Mouse (Mus musculus) liver, postnatal 0 days (tissue): ENCODE data around the gene Ankrd9. TPM values are rescaled to one million over a fixed set of nuclear protein-coding genes. Genes with fewer than 3 reads are reported as not detected.

ENCODE experiments used
- ATAC-seq: fragments of 200-750 bp; cut with Nextera tagmentation; 2 replicates; pipeline ENCODE4 v1.8.0; 2017; ENCODE audit warnings: mild to moderate bottlenecking, moderate library complexity
- DNase-seq: peaks from one replicate; pipeline ENCODE4 v3.0.0-alpha.2; 2016
- H3K27ac ChIP-seq: fragments of 300-500 bp; sonication (generic); 2 replicates; pipeline ENCODE4 v1.5.1; 2014; ENCODE audit warnings: antibody characterized with exemption, moderate library complexity, mild to moderate bottlenecking, low read depth
- H3K27me3 ChIP-seq: fragments of 300-500 bp; sonication (generic); 2 replicates; pipeline ENCODE4 v1.6.1; 2014; ENCODE audit warnings: low read length, control low read depth, mixed read lengths; ENCODE audit not compliant: insufficient read depth
- H3K36me3 ChIP-seq: fragments of 300-500 bp; sonication (generic); replicated peaks from 2 replicates; pipeline ENCODE4 v1.6.1; 2014; ENCODE audit warnings: mild to moderate bottlenecking, control low read depth, low read length, moderate library complexity, mixed read lengths; ENCODE audit not compliant: insufficient read depth
- H3K4me1 ChIP-seq: fragments of 300-500 bp; sonication (generic); 2 replicates; pipeline ENCODE4 v1.6.1; 2014; ENCODE audit warnings: antibody characterized with exemption, mild to moderate bottlenecking, control low read depth; ENCODE audit not compliant: insufficient read depth
- H3K4me2 ChIP-seq: fragments of 300-500 bp; sonication (generic); 2 replicates; pipeline ENCODE4 v1.6.1; 2014; ENCODE audit warnings: low read depth, mild to moderate bottlenecking, low read length, moderate library complexity, mixed read lengths
- H3K4me3 ChIP-seq: fragments of 300-500 bp; sonication (generic); 2 replicates; pipeline ENCODE4 v1.5.1; 2014; ENCODE audit warnings: low read depth, low read length
- H3K9ac ChIP-seq: fragments of 300-500 bp; sonication (generic); replicated peaks from 2 replicates; pipeline ENCODE4 v1.6.1; 2014; ENCODE audit warnings: mild to moderate bottlenecking, moderate library complexity
- H3K9me3 ChIP-seq: fragments of 300-500 bp; sonication (generic); 2 replicates; pipeline ENCODE4 v1.6.1; 2016; ENCODE audit warnings: mild to moderate bottlenecking, control low read depth, low read length, mixed read lengths
- CTCF ChIP-seq: sonication (generic); IDR thresholded peaks from 2 replicates; pipeline ENCODE4 v1.5.1; 2016; ENCODE audit warnings: antibody characterized with exemption, low read depth
- EP300 ChIP-seq: IDR thresholded peaks from 2 replicates; pipeline ENCODE4 v1.6.1; 2016; ENCODE audit warnings: antibody characterized with exemption, low read depth, mild to moderate bottlenecking
- WGBS: fragments of 180-500 bp; shearing (Covaris S2); extraction: QIAGEN DNeasy Blood & Tissue Kit; methylation state at CpG from one replicate; pipeline ENCODE4 v1.1.7; 2014; ENCODE audit not compliant: insufficient replicate concordance; 5-methylcytosine and 5-hydroxymethylcytosine counted together
- polyA plus RNA-seq: library from polyadenylated mRNA; unstranded; fragments of >200 nt; fragmentation: Nextera tagmentation; extraction: Ambion mirVana; gene quantifications from 2 replicates; pipeline ENCODE4 v1.2.1, GENCODE M21; 2015

Ankrd9 gene
- polyA plus RNA-seq, 1 experiment from 2014 or later, result 16.5 TPM

DNA sequence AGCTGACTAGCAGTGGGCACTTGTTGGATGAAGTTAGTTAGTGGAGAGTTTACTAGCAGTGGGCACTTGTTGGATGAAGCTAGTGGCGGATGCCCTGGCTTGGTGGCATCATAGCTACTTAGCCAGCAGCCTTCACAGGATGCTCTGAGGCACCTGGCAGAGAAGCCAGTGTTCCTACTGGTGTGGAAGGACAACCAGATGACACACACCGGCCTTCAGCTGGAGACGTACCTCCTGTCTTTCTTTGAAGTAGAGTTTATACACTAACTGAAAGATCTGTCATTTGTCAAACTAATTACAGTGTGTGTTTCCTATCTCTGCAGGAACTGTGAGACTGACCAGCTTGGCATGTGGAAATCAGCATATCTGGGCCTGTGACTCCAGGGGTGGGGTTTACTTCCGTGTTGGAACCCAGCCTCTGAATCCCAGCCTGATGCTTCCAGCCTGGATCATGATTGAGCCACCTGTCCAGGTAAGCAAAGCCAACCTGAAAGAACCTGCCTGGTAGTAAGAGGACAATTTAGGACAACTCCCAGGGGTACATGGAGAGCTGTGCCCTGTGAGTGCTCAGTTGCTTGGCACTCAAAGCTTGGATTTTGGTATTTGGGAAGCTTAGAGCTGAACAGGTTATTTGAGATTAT lies 24.4 kb downstream of the Ankrd9 start:
- ATAC-seq (no peak), DNase-seq (no peak)
- no peak overlapping the region for H3K4me3 ChIP-seq
- no peaks in the 10 kb centered on the region for H3K9me3 ChIP-seq
- no peaks in the 10 kb centered on the region for H3K27me3 ChIP-seq
- no peak overlapping the region for H3K27ac ChIP-seq
- H3K4me1 ChIP-seq, result peaks cover 14% of the 10 kb centered on the region
- H3K36me3 ChIP-seq, result peaks cover 19% of the 10 kb centered on the region
- no peak overlapping the region for H3K4me2 ChIP-seq
- TF ChIP-seq CTCF (no peak), EP300 (no peak)
- no peak overlapping the region for H3K9ac ChIP-seq
- WGBS, result 84% methylated on average over 4 of the region's 4 CpGs

DNA sequence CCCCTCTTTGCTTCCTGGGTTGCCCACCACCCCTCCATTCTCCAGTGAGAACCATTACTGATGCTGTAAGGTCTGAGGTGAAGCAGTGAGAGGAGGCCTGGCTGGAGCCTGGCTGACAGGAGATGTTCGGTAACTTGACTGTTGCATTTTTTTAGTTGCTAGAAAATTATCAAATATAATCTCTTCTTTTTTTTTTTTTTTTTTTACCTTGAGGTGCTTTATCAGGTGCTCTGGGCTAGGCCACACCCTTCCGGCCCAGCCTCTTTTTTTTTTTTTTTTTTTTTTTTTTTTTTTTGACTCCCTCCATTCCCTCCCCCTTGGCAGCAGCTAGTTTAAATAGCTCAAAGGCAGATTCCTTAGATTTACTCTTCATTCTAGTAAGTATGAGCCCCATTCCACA lies 24.9 kb downstream of the Ankrd9 start:
- ATAC-seq (no peak), DNase-seq (no peak)
- Histone ChIP-seq H3K9ac (no peak overlapping the region), H3K4me1 (peaks cover 14% of the 10 kb centered on the region), H3K4me3 (no peak overlapping the region), H3K27me3 (no peaks in the 10 kb centered on the region), H3K27ac (peak overlapping the region; percentile 58; the same call in 1 of the 2 replicates), H3K9me3 (no peaks in the 10 kb centered on the region), H3K4me2 (no peak overlapping the region), H3K36me3 (peaks cover 19% of the 10 kb centered on the region)
- no peak for TF ChIP-seq EP300
- no peak for TF ChIP-seq CTCF
- 37% methylated on average over 2 of the region's 2 CpGs for WGBS

DNA sequence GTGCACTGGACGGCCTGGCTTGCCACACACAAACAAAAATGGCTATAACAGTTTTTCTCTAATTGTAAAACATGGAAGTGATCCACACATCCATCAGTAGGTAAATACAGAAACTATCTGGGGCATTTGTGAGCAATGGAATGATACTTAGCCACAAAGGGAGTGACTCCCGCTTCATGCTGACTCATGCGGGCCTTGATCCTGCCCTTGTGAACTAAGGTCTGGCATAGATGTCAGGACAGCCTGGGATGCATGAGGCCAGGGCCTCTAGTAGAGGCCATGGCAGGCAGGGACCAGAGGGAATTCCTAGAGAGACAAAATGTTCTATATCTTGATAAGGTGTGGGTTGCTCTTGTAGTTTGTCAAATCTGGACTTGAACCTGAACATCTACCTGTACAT lies 25.4 kb downstream of the Ankrd9 start:
- Histone ChIP-seq H3K36me3 (peaks cover 19% of the 10 kb centered on the region), H3K27me3 (no peaks in the 10 kb centered on the region), H3K4me3 (no peak overlapping the region), H3K9ac (no peak overlapping the region), H3K27ac (peak overlapping the region; percentile 58; the same call in 1 of the 2 replicates), H3K9me3 (no peaks in the 10 kb centered on the region), H3K4me1 (peaks cover 14% of the 10 kb centered on the region), H3K4me2 (no peak overlapping the region)
- DNase-seq, result no peak
- TF ChIP-seq EP300, result no peak
- 84% methylated on average over 3 of the region's 3 CpGs for WGBS
- peak; percentile 78 for ATAC-seq

DNA sequence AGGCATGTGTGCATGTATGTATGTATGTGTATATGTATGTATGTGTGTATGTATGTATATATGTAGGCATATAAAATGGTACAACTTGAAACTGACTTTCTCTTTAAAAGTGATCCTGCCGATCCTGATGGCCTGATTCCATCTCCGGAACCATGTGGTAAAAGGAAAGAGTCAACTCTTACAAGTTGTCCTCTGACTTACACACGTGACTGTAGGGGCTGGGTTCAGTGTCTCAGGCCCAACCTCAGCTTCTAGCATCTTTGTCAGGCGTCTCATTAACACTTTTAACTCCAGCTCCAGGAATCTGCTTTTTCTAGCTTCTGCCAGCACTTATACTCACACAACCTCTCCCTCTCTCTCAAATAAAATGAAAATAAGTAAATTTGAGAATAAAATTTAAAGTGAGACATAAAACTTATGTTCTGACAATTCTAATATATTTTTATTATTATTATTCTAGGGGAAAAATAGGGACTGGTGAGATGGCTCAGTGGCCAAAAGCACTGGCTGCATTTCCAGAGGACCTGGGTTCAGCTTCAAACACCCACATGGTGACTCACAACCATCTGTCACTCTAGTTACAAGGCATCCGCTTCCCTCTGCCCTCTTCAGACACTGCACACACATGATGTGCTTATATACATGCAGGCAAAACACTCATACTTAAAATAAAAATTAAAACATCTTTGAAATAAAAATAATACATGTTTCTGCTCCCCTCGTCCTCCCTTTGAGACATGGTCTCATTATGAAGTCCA lies 26.0 kb downstream of the Ankrd9 start:
- H3K27me3 ChIP-seq, result no peaks in the 10 kb centered on the region
- peaks cover 19% of the 10 kb centered on the region for H3K36me3 ChIP-seq
- H3K4me2 ChIP-seq, result no peak overlapping the region
- TF ChIP-seq CTCF (no peak), EP300 (no peak)
- H3K9me3 ChIP-seq, result no peaks in the 10 kb centered on the region
- DNase-seq (no peak), ATAC-seq (no peak)
- no peak overlapping the region for H3K9ac ChIP-seq
- H3K4me1 ChIP-seq, result peaks cover 14% of the 10 kb centered on the region
- peak overlapping the region; percentile 58; the same call in 1 of the 2 replicates for H3K27ac ChIP-seq
- H3K4me3 ChIP-seq, result no peak overlapping the region
- WGBS, result 87% methylated on average over 6 of the region's 6 CpGs

DNA sequence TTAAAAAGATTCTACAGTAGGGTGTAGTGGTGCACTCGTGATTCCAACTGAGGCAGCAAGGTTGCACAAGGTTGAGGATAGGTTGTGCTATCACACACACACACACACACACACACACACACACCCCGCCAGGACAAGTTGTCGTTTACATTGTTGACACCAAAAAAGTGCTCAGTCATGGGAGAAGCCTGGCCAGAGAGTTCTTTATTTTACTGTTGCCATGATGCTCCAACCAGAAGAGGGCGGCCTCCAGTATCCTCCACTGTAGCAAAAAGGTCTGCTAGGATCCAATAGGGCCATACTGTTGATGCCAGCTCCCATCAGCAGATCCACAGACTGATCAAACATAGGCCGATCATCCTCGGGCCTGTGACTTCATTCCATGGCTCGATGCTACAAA lies 27.6 kb downstream of the Ankrd9 start:
- DNase-seq, result peak; percentile 32
- H3K9me3 ChIP-seq, result no peaks in the 10 kb centered on the region
- peak; percentile 50; the same call in 1 of the 2 replicates for TF ChIP-seq EP300
- TF ChIP-seq CTCF, result peak; percentile 58
- H3K4me1 ChIP-seq, result peaks cover 14% of the 10 kb centered on the region
- H3K27me3 ChIP-seq, result no peaks in the 10 kb centered on the region
- H3K9ac ChIP-seq, result no peak overlapping the region
- no peak overlapping the region for H3K4me3 ChIP-seq
- peak overlapping the region; percentile 66; the same call in 1 of the 2 replicates for H3K27ac ChIP-seq
- no peak overlapping the region for H3K4me2 ChIP-seq
- WGBS, result 63% methylated on average over 7 of the region's 7 CpGs
- H3K36me3 ChIP-seq, result peaks cover 24% of the 10 kb centered on the region
- ATAC-seq, result peak; percentile 69

DNA sequence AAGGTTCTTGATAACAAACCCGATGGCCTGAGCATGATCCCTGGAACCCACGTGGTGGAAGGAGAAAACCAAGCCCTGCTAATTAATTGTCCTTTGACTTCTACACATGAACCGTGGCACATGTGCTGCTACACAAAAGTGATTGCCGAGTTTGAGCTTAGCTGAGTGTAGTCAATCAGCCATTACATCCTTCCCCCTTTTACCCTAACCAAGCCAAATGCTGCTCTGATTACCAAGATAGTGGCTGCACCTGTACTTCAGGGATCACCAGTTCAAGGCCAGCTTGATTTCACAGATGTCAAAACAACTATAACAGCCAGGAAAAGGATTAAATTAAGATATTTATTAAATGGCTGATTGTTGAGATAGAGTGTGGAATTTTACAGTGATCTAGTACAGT lies 28.7 kb downstream of the Ankrd9 start:
- no peak overlapping the region for H3K27ac ChIP-seq
- TF ChIP-seq CTCF (no peak), EP300 (no peak)
- DNase-seq (no peak), ATAC-seq (no peak)
- H3K9ac ChIP-seq, result no peak overlapping the region
- no peak overlapping the region for H3K4me3 ChIP-seq
- peaks cover 20% of the 10 kb centered on the region for H3K36me3 ChIP-seq
- WGBS, result 81% methylated on average over 4 of the region's 4 CpGs
- no peaks in the 10 kb centered on the region for H3K27me3 ChIP-seq
- no peak overlapping the region for H3K4me2 ChIP-seq
- peaks cover 14% of the 10 kb centered on the region for H3K4me1 ChIP-seq
- H3K9me3 ChIP-seq, result no peaks in the 10 kb centered on the region
